Mouse (Mus musculus): ENCODE results near the gene Gm35315. TPM values are rescaled to one million over a fixed set of nuclear protein-coding genes. Genes with fewer than 3 reads are reported as not detected.
A peak's percentile ranks its signal among the peaks of the same experiment; 100 is the strongest.

Gm35315 gene
- total and polyA plus RNA-seq, 3 experiments: not detected

DNA sequence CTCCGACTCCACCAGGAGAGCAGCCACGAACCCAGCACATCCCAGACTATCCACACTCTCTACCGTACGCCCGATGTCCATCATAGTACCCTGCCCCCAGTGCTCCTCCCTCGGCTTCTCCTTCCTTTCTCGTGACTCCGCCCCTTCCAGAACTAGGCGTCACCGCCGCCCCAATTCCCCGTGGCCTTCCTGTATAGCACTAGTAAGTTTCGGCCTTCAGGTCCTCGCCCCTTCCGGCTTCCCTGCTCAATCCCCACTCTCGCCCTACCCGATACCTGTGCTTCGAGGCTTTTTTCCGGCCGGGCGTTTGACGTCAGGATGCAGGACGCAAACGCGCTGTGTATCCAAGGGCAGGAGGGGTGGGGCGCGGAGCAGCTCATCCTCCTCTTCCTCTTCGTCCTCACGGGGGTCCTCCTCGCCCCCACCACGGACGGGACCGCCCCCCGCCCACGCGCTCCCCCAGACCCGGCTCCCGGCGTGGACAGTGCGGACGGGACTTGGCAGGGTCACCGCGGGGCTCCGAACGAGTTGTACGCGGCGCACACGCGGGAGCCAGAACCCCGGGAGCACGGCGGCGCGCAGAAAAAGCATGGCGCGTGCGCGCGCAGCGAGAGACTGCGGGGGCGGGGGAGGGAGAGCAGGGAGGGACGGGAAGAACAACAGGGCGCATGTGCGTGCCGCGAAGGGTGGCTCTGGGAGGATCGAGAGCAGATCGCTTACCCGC, 13.5 kb upstream of the Gm35315 start, which contains the start of gene Gtpbp6:
Gene Gtpbp6 (minus strand): TSS at position 617 of the 724 bp plus-strand sequence.
- no peaks in the 10 kb centered on the region for H3K4me1 ChIP-seq (ENCODE audit: control insufficient read depth, insufficient read depth, low read length)
- H3K27me3 ChIP-seq (ENCODE audit: control insufficient read depth, insufficient read depth, low read length): no peaks in the 10 kb centered on the region
- peak within 1 kb of the TSS; percentile 92 for H3K9ac ChIP-seq (ENCODE audit: low read depth, low read length)
- H3K36me3 ChIP-seq (ENCODE audit: control insufficient read depth, insufficient read depth, low read length): no peaks in the 10 kb centered on the region
- TF ChIP-seq POLR2A (IDR thresholded peaks at IDR 0.05; ENCODE audit: insufficient read depth, low read depth, low read length): peak; percentile 80
- peak; percentile 51; the same call in 1 of the 2 replicates for TF ChIP-seq EP300 (IDR thresholded peaks at IDR 0.05; ENCODE audit: insufficient read depth, low read depth, low read length)
- no peak for TF ChIP-seq CTCF (IDR thresholded peaks at IDR 0.05)
- DNase-seq: peak; percentile 93 to 96
- H3K27ac ChIP-seq: peak within 1 kb of the TSS; percentile 96
- peak within 1 kb of the TSS; percentile 98 for H3K4me3 ChIP-seq
- WGBS: under 1% methylated on average over 71 of the region's 71 CpGs
- no peaks in the 10 kb centered on the region for H3K79me2 ChIP-seq (replicated peaks; ENCODE audit: control insufficient read depth, insufficient read depth, low read length)
- intact Hi-C loops (cut with DNase I): loop anchor here (1.0 to 10.0 kb wide), 3 partner anchors 28 to 183 kb away; partner anchors contain the start of genes Chfr, Gm15446 and Golga3

DNA sequence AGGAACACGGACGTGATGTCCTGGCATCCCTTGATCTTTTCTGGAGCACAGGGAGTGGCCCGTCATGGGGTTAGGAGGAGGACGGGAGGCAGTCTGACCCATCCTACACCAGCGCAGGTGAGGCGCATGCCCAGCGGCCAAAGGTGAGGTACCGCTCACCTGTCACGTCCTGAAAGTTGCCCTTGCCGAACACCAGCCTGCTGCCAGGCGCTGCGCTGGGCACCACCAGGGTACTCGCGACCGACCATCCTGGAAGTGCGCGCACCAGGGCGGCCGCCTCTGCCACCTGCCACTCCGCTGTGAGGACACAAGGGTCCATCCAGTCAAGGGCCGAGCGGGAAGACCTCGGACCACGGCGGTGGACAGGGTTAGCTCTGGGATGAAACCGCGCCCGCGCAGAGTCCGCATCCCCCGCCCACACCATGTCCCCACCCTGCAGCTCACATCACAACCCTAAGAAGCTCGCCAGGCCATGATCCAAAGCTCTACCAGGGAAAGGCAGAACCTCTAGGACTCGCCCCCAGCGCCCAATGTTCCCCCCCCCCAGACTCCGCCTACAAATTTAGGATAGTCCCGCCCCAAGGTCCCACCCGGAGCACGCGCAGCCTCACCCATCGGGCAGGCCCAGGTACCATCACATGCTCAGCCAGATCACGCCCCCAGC, 12.8 kb upstream of the Gm35315 start:
- no peaks in the 10 kb centered on the region; the same call in 1 of the 2 replicates for H3K27me3 ChIP-seq (ENCODE audit: control insufficient read depth, insufficient read depth, low read length)
- no peaks in the 10 kb centered on the region for H3K36me3 ChIP-seq (ENCODE audit: control insufficient read depth, insufficient read depth, low read length)
- no peaks in the 10 kb centered on the region for H3K4me1 ChIP-seq (ENCODE audit: control insufficient read depth, insufficient read depth, low read length)
- H3K4me3 ChIP-seq: peak overlapping the region; percentile 98
- TF ChIP-seq POLR2A (IDR thresholded peaks at IDR 0.05; ENCODE audit: insufficient read depth, low read depth, low read length) (no peak), CTCF (IDR thresholded peaks at IDR 0.05) (no peak), EP300 (IDR thresholded peaks at IDR 0.05; ENCODE audit: insufficient read depth, low read depth, low read length) (no peak)
- H3K9ac ChIP-seq (ENCODE audit: low read depth, low read length): peak overlapping the region; percentile 92
- H3K27ac ChIP-seq: peak overlapping the region; percentile 96
- intact Hi-C loops (cut with DNase I): loop anchor here (1.0 to 10.0 kb wide), 3 partner anchors 28 to 182 kb away; partner anchors contain the start of genes Chfr, Gm15446 and Golga3
- no peaks in the 10 kb centered on the region for H3K79me2 ChIP-seq (replicated peaks; ENCODE audit: control insufficient read depth, insufficient read depth, low read length)
- 19% methylated on average over 41 of the region's 41 CpGs for WGBS
- peak in 1 of 2 experiments; percentile 46 for DNase-seq

- TF ChIP-seq CTCF (IDR thresholded peaks at IDR 0.05) (no peak), EP300 (IDR thresholded peaks at IDR 0.05; ENCODE audit: insufficient read depth, low read depth, low read length) (no peak), POLR2A (IDR thresholded peaks at IDR 0.05; ENCODE audit: insufficient read depth, low read depth, low read length) (no peak)
- H3K9ac ChIP-seq (ENCODE audit: low read depth, low read length): no peak overlapping the region
- H3K27ac ChIP-seq: no peak overlapping the region
- peaks cover 2% of the 10 kb centered on the region; the same call in 1 of the 2 replicates for H3K27me3 ChIP-seq (ENCODE audit: control insufficient read depth, insufficient read depth, low read length)
- intact Hi-C loops (cut with DNase I): loop anchor here (2.0 to 10.0 kb wide), 2 partner anchors 70 to 182 kb away; partner anchors contain the start of genes Gm15446 and Golga3
- no peaks in the 10 kb centered on the region for H3K36me3 ChIP-seq (ENCODE audit: control insufficient read depth, insufficient read depth, low read length)
- H3K4me3 ChIP-seq: no peak overlapping the region
- DNase-seq: no peak
- H3K79me2 ChIP-seq (replicated peaks; ENCODE audit: control insufficient read depth, insufficient read depth, low read length): no peaks in the 10 kb centered on the region
- peaks cover 2% of the 10 kb centered on the region; the same call in 1 of the 2 replicates for H3K4me1 ChIP-seq (ENCODE audit: control insufficient read depth, insufficient read depth, low read length)
- WGBS: 93% methylated on average over 26 of the region's 26 CpGs
Measured at GRCm38 (mm10) chr5:110106140-110106871, 12.1 kb upstream of the Gm35315 start.

DNA sequence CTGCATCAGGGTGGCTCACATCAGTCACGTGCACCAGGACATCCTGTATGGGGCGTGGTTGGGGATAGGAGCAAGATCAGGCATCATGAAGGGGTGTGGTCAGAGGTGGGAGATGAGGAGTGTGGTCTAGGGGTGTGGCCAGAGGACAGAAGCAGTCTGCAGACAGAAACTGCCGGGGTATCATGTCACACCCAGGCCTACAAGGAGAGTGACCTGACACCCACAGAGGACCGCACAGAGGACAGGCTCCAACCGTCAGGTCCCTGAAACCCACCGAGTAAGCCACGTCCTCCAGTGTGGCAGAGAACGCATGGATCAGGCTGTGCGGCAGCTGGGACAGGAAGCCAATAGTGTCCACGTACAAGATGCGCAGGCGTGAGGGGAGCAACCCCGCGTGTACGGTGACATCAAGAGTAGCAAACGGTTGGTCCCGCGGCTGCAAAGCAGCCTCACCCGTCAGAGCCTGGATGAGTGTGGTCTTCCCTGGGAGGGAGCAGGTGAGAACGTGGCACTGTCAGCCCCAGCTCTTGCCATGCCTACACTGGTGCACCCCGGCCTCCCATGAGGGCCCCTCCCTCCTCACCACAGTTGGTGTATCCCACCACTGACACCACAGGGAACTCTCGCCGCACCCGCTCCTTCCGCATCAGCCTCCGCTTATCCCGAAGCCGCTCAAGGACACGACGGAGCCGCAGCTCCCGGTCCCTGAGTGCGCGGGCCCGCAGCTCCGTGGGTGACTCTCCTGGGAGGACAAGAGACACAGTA, 10.6 kb upstream of the Gm35315 start:
- DNase-seq: peak in 1 of 2 experiments; percentile 5
- intact Hi-C loops (cut with DNase I): loop anchor here (10.0 kb wide), 1 partner anchor 180 kb away; the partner anchor contains the start of gene Gm15446
- H3K27ac ChIP-seq: no peak overlapping the region
- H3K9ac ChIP-seq (ENCODE audit: low read depth, low read length): no peak overlapping the region
- H3K36me3 ChIP-seq (ENCODE audit: control insufficient read depth, insufficient read depth, low read length): no peaks in the 10 kb centered on the region
- WGBS: 95% methylated on average over 36 of the region's 36 CpGs
- no peak overlapping the region for H3K4me3 ChIP-seq
- H3K79me2 ChIP-seq (replicated peaks; ENCODE audit: control insufficient read depth, insufficient read depth, low read length): no peaks in the 10 kb centered on the region
- H3K27me3 ChIP-seq (ENCODE audit: control insufficient read depth, insufficient read depth, low read length): peaks cover 2% of the 10 kb centered on the region; the same call in 1 of the 2 replicates
- peaks cover 2% of the 10 kb centered on the region for H3K4me1 ChIP-seq (ENCODE audit: control insufficient read depth, insufficient read depth, low read length)
- no peak for TF ChIP-seq POLR2A (IDR thresholded peaks at IDR 0.05; ENCODE audit: insufficient read depth, low read depth, low read length)
- TF ChIP-seq EP300 (IDR thresholded peaks at IDR 0.05; ENCODE audit: insufficient read depth, low read depth, low read length): no peak
- no peak for TF ChIP-seq CTCF (IDR thresholded peaks at IDR 0.05)
